In the genomic region with DNA sequence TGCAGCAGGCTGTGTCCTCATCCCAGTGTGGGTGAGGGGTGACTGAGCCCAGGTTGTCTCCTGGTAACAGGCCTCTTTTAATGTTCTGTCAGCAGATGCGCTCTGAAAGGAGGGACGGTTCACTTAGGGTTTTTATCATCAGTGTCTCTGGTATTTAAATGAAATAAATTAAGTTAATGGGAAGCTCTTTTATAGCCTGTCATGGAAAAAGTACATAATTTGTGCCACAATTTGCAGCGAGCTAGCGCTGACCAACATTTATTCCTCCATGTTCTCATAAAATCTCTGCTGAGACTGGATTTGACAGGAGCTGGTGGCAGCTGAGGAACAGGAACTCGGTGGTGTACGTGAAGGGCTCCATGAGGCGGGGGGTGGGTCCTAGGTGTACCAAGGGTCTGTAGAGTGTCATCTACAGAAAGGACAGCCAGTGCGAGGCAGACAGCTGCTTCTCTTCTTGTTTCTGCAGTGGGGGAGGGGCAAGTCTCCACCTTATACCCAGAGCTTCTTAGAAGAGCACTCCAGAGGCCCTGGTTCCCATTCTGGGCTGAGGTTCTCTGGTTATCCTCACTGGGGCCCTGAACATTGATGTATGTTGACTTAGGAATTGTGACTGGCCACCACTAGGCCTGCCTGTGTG, we compare ENCODE assay signal across 20 mouse cellular contexts. TPM values are rescaled to one million over a fixed set of nuclear protein-coding genes. Genes with fewer than 3 reads are reported as not detected.
DNase-seq lines count a peak whose midpoint lies in the region; ATAC-seq lines count a peak whose summit lies in the region.
"Had no signal": no experiment of that assay in that cellular context is flagged by ENCODE, and none has a peak within 500 bp of the region (broad histone marks: within the 10 kb centered on the region; RNA-seq: fewer than 3 reads in every experiment).

No protein-coding gene starts in this region.

- peaks cover 34% of the 10 kb centered on the region for H3K4me1 ChIP-seq in intestine, embryonic 14.5 days (replicated peaks; ENCODE audit: control insufficient read depth, insufficient read depth, low read length)
- peaks cover 17% of the 10 kb centered on the region for H3K4me1 ChIP-seq in intestine, embryonic 15.5 days (replicated peaks)
- peaks cover 10% of the 10 kb centered on the region for H3K4me1 ChIP-seq in midbrain, embryonic 11.5 days (ENCODE audit: control insufficient read depth, insufficient read depth, low read length)
- H3K4me1 ChIP-seq in midbrain, embryonic 15.5 days, result peaks cover 54% of the 10 kb centered on the region
- H3K4me1 ChIP-seq in forebrain, embryonic 15.5 days, result peaks cover 37% of the 10 kb centered on the region
- H3K4me1 ChIP-seq in neural tube, embryonic 13.5 days (replicated peaks), result peaks cover 90% of the 10 kb centered on the region

- no peaks in the 10 kb centered on the region for H3K27me3 ChIP-seq in intestine, embryonic 14.5 days (replicated peaks; ENCODE audit: control insufficient read depth, insufficient read depth, low read length)
- no peaks in the 10 kb centered on the region for H3K27me3 ChIP-seq in intestine, embryonic 15.5 days (replicated peaks)
- H3K27me3 ChIP-seq in midbrain, embryonic 11.5 days (ENCODE audit: control insufficient read depth, insufficient read depth, low read length), result no peaks in the 10 kb centered on the region
- H3K27me3 ChIP-seq in midbrain, embryonic 15.5 days (replicated peaks), result no peaks in the 10 kb centered on the region
- H3K27me3 ChIP-seq in forebrain, embryonic 15.5 days, result no peaks in the 10 kb centered on the region
- no peaks in the 10 kb centered on the region for H3K27me3 ChIP-seq in neural tube, embryonic 13.5 days
- H3K27me3 ChIP-seq: embryonic facial prominence, embryonic 13.5 days; heart, embryonic 15.5 days; limb, embryonic 15.5 days; lung, embryonic 15.5 days had no signal

- no peak overlapping the region for H3K9ac ChIP-seq in intestine, embryonic 14.5 days (ENCODE audit: low read length)
- H3K9ac ChIP-seq in intestine, embryonic 15.5 days, result no peak overlapping the region
- no peak overlapping the region for H3K9ac ChIP-seq in midbrain, embryonic 11.5 days (ENCODE audit: low read length)
- no peak overlapping the region for H3K9ac ChIP-seq in midbrain, embryonic 15.5 days
- H3K9ac ChIP-seq in forebrain, embryonic 15.5 days (replicated peaks), result no peak overlapping the region
- 0 out of 2 replicates have a peak overlapping the region, but pooled peaks have one; percentile 17 for H3K9ac ChIP-seq in neural tube, embryonic 13.5 days
- H3K9ac ChIP-seq: embryonic facial prominence, embryonic 13.5 days; heart, embryonic 15.5 days; limb, embryonic 15.5 days; lung, embryonic 15.5 days had no signal

- H3K4me2 ChIP-seq in intestine, embryonic 14.5 days (ENCODE audit: low read length), result no peak overlapping the region
- no peak overlapping the region for H3K4me2 ChIP-seq in intestine, embryonic 15.5 days (replicated peaks)
- no peak overlapping the region for H3K4me2 ChIP-seq in midbrain, embryonic 11.5 days
- H3K4me2 ChIP-seq in midbrain, embryonic 15.5 days, result no peak overlapping the region
- H3K4me2 ChIP-seq in forebrain, embryonic 15.5 days (replicated peaks), result no peak overlapping the region
- H3K4me2 ChIP-seq in neural tube, embryonic 13.5 days, result no peak overlapping the region
- H3K4me2 ChIP-seq: embryonic facial prominence, embryonic 13.5 days; heart, embryonic 15.5 days; limb, embryonic 15.5 days; lung, embryonic 15.5 days had no signal

- no peak overlapping the region for H3K4me3 ChIP-seq in intestine, embryonic 14.5 days (ENCODE audit: low read depth, low read length)
- no peak overlapping the region for H3K4me3 ChIP-seq in intestine, embryonic 15.5 days (replicated peaks)
- no peak overlapping the region for H3K4me3 ChIP-seq in midbrain, embryonic 11.5 days (ENCODE audit: low read depth, low read length)
- no peak overlapping the region for H3K4me3 ChIP-seq in midbrain, embryonic 15.5 days
- no peak overlapping the region for H3K4me3 ChIP-seq in forebrain, embryonic 15.5 days
- no peak overlapping the region for H3K4me3 ChIP-seq in neural tube, embryonic 13.5 days
- H3K4me3 ChIP-seq: embryonic facial prominence, embryonic 13.5 days; heart, embryonic 15.5 days; limb, embryonic 15.5 days; lung, embryonic 15.5 days had no signal

- peaks cover 4% of the 10 kb centered on the region; the same call in 1 of the 2 replicates for H3K36me3 ChIP-seq in intestine, embryonic 14.5 days (ENCODE audit: control insufficient read depth, insufficient read depth, low read length)
- no peaks in the 10 kb centered on the region for H3K36me3 ChIP-seq in intestine, embryonic 15.5 days
- no peaks in the 10 kb centered on the region for H3K36me3 ChIP-seq in midbrain, embryonic 11.5 days (ENCODE audit: control insufficient read depth, insufficient read depth, low read length)
- no peaks in the 10 kb centered on the region for H3K36me3 ChIP-seq in midbrain, embryonic 15.5 days (replicated peaks)
- H3K36me3 ChIP-seq in forebrain, embryonic 15.5 days, result no peaks in the 10 kb centered on the region
- 0 out of 2 replicates have a peak, but pooled peaks cover 13% of the 10 kb centered on the region for H3K36me3 ChIP-seq in neural tube, embryonic 13.5 days
- H3K36me3 ChIP-seq: lung, embryonic 15.5 days had no signal

- 0 out of 2 replicates have a peak, but pooled peaks have one; percentile 47 for ATAC-seq in intestine, embryonic 14.5 days (replicated peaks; ENCODE audit: low FRiP score, low TSS enrichment, low read depth)
- ATAC-seq in intestine, embryonic 15.5 days, result no peak
- ATAC-seq in midbrain, embryonic 11.5 days (ENCODE audit: low FRiP score), result no peak
- ATAC-seq in midbrain, embryonic 15.5 days (replicated peaks), result no peak
- ATAC-seq in forebrain, embryonic 15.5 days (replicated peaks), result no peak
- no peak for ATAC-seq in neural tube, embryonic 13.5 days (ENCODE audit: low read depth)
- no peak for ATAC-seq in megakaryocyte-erythroid progenitor cell, adult 5-6 weeks (replicated peaks; ENCODE audit: low FRiP score, low TSS enrichment, poor library complexity, severe bottlenecking)

- no peak for DNase-seq in intestine, embryonic 14.5 days (ENCODE audit: low spot score)
- DNase-seq in midbrain, embryonic 11.5 days (ENCODE audit: low spot score, missing footprints), result peak; percentile 56
- no peak for DNase-seq in lung, postnatal 4 days
- DNase-seq: adrenal gland, postnatal 25 days; cerebellum, postnatal 25 days; layer of hippocampus, adult 9-11 months had no signal

- no peaks in the 10 kb centered on the region for H3K9me3 ChIP-seq in intestine, embryonic 14.5 days (ENCODE audit: control insufficient read depth, low read length)
- no peaks in the 10 kb centered on the region for H3K9me3 ChIP-seq in intestine, embryonic 15.5 days
- no peaks in the 10 kb centered on the region for H3K9me3 ChIP-seq in midbrain, embryonic 11.5 days (ENCODE audit: control insufficient read depth, low read length)
- no peaks in the 10 kb centered on the region for H3K9me3 ChIP-seq in midbrain, embryonic 15.5 days
- no peaks in the 10 kb centered on the region for H3K9me3 ChIP-seq in forebrain, embryonic 15.5 days
- H3K9me3 ChIP-seq in neural tube, embryonic 13.5 days, result no peaks in the 10 kb centered on the region
- H3K9me3 ChIP-seq: embryonic facial prominence, embryonic 13.5 days; G1E; heart, embryonic 15.5 days; limb, embryonic 15.5 days; lung, embryonic 15.5 days had no signal

- 40% methylated on average over 8 of the region's 8 CpGs for WGBS in intestine, embryonic 14.5 days
- WGBS in intestine, embryonic 15.5 days, result 38% methylated on average over 8 of the region's 8 CpGs
- 86% methylated on average over 8 of the region's 8 CpGs for WGBS in midbrain, embryonic 11.5 days
- WGBS in midbrain, embryonic 15.5 days, result 75% methylated on average over 8 of the region's 8 CpGs
- WGBS in forebrain, embryonic 15.5 days, result 73% methylated on average over 8 of the region's 8 CpGs
- WGBS in neural tube, embryonic 13.5 days, result 38% methylated on average over 8 of the region's 8 CpGs

- H3K27ac ChIP-seq in intestine, embryonic 14.5 days (ENCODE audit: low read depth), result peak overlapping the region; percentile 58; the same call in 1 of the 2 replicates
- H3K27ac ChIP-seq in intestine, embryonic 15.5 days, result no peak overlapping the region
- no peak overlapping the region for H3K27ac ChIP-seq in midbrain, embryonic 11.5 days (ENCODE audit: low read depth, low read length)
- H3K27ac ChIP-seq in midbrain, embryonic 15.5 days, result no peak overlapping the region
- peak overlapping the region; percentile 58 for H3K27ac ChIP-seq in forebrain, embryonic 15.5 days (replicated peaks)
- H3K27ac ChIP-seq in neural tube, embryonic 13.5 days (replicated peaks), result peak overlapping the region; percentile 76
- H3K27ac ChIP-seq: embryonic facial prominence, embryonic 13.5 days; heart, embryonic 15.5 days; limb, embryonic 15.5 days; lung, embryonic 15.5 days had no signal

RNA-seq across cellular contexts. Expression of a gene that starts 30.8 kb away (rescaled TPM):
- 10.5 and 11.7 TPM in 2 replicates for polyA plus RNA-seq in intestine, embryonic 14.5 days (2014; fragmentation: Nextera tagmentation; extraction: Ambion mirVana)
- 13.3 and 14.5 TPM in 2 replicates for polyA plus RNA-seq in intestine, embryonic 15.5 days (2015; fragmentation: Nextera tagmentation; extraction: Ambion mirVana)
- 13.7 and 13.8 TPM in 2 replicates for polyA plus RNA-seq in midbrain, embryonic 11.5 days (2014; fragmentation: Nextera tagmentation; extraction: Ambion mirVana)
- 10.8 and 14.3 TPM in 2 replicates for polyA plus RNA-seq in midbrain, embryonic 15.5 days (2015; fragmentation: Nextera tagmentation; extraction: Ambion mirVana)
- 8.7 and 15.7 TPM in 2 replicates for polyA plus RNA-seq in forebrain, embryonic 15.5 days (2015; fragmentation: Nextera tagmentation; extraction: Ambion mirVana)
- polyA plus RNA-seq in neural tube, embryonic 13.5 days (2015; fragmentation: Nextera tagmentation; extraction: Ambion mirVana), result 13.3 and 15.1 TPM in 2 replicates
- total RNA-seq in megakaryocyte-erythroid progenitor cell, adult 5-6 weeks (2014; fragmentation: Nextera tagmentation), result 5.2 and 8.8 TPM in 2 replicates
- 46.8 and 67.2 TPM in 2 replicates for total RNA-seq in megakaryocyte-erythroid progenitor cell, adult 5-6 weeks (2017)

RNA-seq across cellular contexts. Expression of a gene that starts 48.9 kb away (rescaled TPM):
- polyA plus RNA-seq in intestine, embryonic 14.5 days (2014; fragmentation: Nextera tagmentation; extraction: Ambion mirVana), result not detected in 2 replicates
- not detected in 2 replicates for polyA plus RNA-seq in intestine, embryonic 15.5 days (2015; fragmentation: Nextera tagmentation; extraction: Ambion mirVana)
- polyA plus RNA-seq in midbrain, embryonic 11.5 days (2014; fragmentation: Nextera tagmentation; extraction: Ambion mirVana), result not detected in 2 replicates
- 0.19 TPM in 1 of 2 replicates, not detected in the other for polyA plus RNA-seq in midbrain, embryonic 15.5 days (2015; fragmentation: Nextera tagmentation; extraction: Ambion mirVana)
- polyA plus RNA-seq in forebrain, embryonic 15.5 days (2015; fragmentation: Nextera tagmentation; extraction: Ambion mirVana), result not detected in 2 replicates
- polyA plus RNA-seq in neural tube, embryonic 13.5 days (2015; fragmentation: Nextera tagmentation; extraction: Ambion mirVana), result not detected in 2 replicates
- total RNA-seq in megakaryocyte-erythroid progenitor cell, adult 5-6 weeks (2014; fragmentation: Nextera tagmentation), result not detected in 2 replicates
- total RNA-seq in megakaryocyte-erythroid progenitor cell, adult 5-6 weeks (2017), result 0.38 TPM in 1 of 2 replicates, not detected in the other
- total RNA-seq: adrenal gland, postnatal 25 days; G1E; left cerebral cortex, postnatal 10 days; neutrophil, adult 5-6 weeks had no signal
- polyA plus RNA-seq: C2C12; embryonic facial prominence, embryonic 13.5 days; G1E; heart, embryonic 15.5 days; inflammation-experienced regulatory T-cells, adult 6 months; limb, embryonic 15.5 days; lung, embryonic 15.5 days had no signal

Comparison
In these comparisons a context has a peak if more than half of its experiments do, and no peak if none do; other contexts are left out.
1. H3K27ac ChIP-seq: peak in intestine, embryonic 14.5 days (single experiment), forebrain, embryonic 15.5 days (single experiment) and neural tube, embryonic 13.5 days (single experiment); none in intestine, embryonic 15.5 days (single experiment), midbrain, embryonic 11.5 days (single experiment) and midbrain, embryonic 15.5 days (single experiment).